Mouse (Mus musculus) lung, postnatal 25 days (tissue): ENCODE results near the gene Gnai2.
A peak's percentile ranks its signal among the peaks of the same experiment; 100 is the strongest.

Experiments
- DNase-seq: peaks from one replicate; pipeline ENCODE4 v3.0.0; 2022; ENCODE audit warnings: low spot score

Gnai2 gene

GRCm38 (mm10) chr9:107658096-107658495 is 22.9 kb upstream of the Gnai2 start:
- DNase-seq, result no peak

- no peak for DNase-seq
Measured at GRCm38 (mm10) chr9:107657144-107657543, 22.0 kb upstream of the Gnai2 start.

- DNase-seq, result no peak
Measured at GRCm38 (mm10) chr9:107654585-107654984, 19.4 kb upstream of the Gnai2 start.

- DNase-seq, result no peak
Measured at GRCm38 (mm10) chr9:107653474-107653873, 18.3 kb upstream of the Gnai2 start.

GRCm38 (mm10) chr9:107650708-107651481 is 15.7 kb upstream of the Gnai2 start:
- DNase-seq, result no peak

GRCm38 (mm10) chr9:107650225-107650624 is 15.1 kb upstream of the Gnai2 start:
- DNase-seq, result no peak

- no peak for DNase-seq
Measured at GRCm38 (mm10) chr9:107648767-107649166, 13.6 kb upstream of the Gnai2 start.

GRCm38 (mm10) chr9:107646975-107647374 is 11.8 kb upstream of the Gnai2 start:
- DNase-seq, result no peak

GRCm38 (mm10) chr9:107645577-107645976 is 10.4 kb upstream of the Gnai2 start:
- peak; percentile 76 for DNase-seq

- no peak for DNase-seq
Measured at GRCm38 (mm10) chr9:107645153-107645510, 10.0 kb upstream of the Gnai2 start.

- DNase-seq, result peak; percentile 91
Measured at GRCm38 (mm10) chr9:107644495-107645152, 9.5 kb upstream of the Gnai2 start.

GRCm38 (mm10) chr9:107643544-107644214 is 8.5 kb upstream of the Gnai2 start:
- DNase-seq, result no peak

- DNase-seq, result no peak
Measured at GRCm38 (mm10) chr9:107641666-107642065, 6.5 kb upstream of the Gnai2 start.

- no peak for DNase-seq
Measured at GRCm38 (mm10) chr9:107640257-107640772, 5.1 kb upstream of the Gnai2 start.

GRCm38 (mm10) chr9:107637070-107637469 is 1.9 kb upstream of the Gnai2 start:
- no peak for DNase-seq

GRCm38 (mm10) chr9:107634406-107635278 is 525 bp downstream of the Gnai2 start:
- DNase-seq, result no peak

- DNase-seq, result no peak
Measured at GRCm38 (mm10) chr9:107633661-107634405, 1.3 kb downstream of the Gnai2 start.

- DNase-seq, result peak; percentile 90
Measured at GRCm38 (mm10) chr9:107633091-107633660, 2.0 kb downstream of the Gnai2 start.

- peak; percentile 78 for DNase-seq
Measured at GRCm38 (mm10) chr9:107632478-107632877, 2.7 kb downstream of the Gnai2 start.

- DNase-seq, result no peak
Measured at GRCm38 (mm10) chr9:107631861-107632260, 3.3 kb downstream of the Gnai2 start.
